Mouse (Mus musculus) CH12.LX (cell line): ENCODE results near the gene R3hdm2. TPM values are rescaled to one million over a fixed set of nuclear protein-coding genes. Genes with fewer than 3 reads are reported as not detected.

ENCODE experiments used
- DNase-seq: peaks from one replicate; pipeline ENCODE4 v3.0.0-alpha.2; 2013; ENCODE audit errors: extremely low read depth
- H3K27ac ChIP-seq: 2 replicates; pipeline ENCODE4 v1.5.1; 2012; ENCODE audit warnings: low read depth, mild to moderate bottlenecking, control low read depth, moderate library complexity; ENCODE audit not compliant: insufficient read depth
- H3K27me3 ChIP-seq: replicated peaks from 2 replicates; pipeline ENCODE3; 2012; ENCODE audit warnings: inconsistent platforms
- H3K36me3 ChIP-seq, 2 experiments: replicated peaks in 1 of 2; 2 replicates each; pipeline versions ENCODE3 to v1.6.1; 2012; ENCODE audit warnings: inconsistent platforms in 1 of 2, low read length in 1 of 2, mild to moderate bottlenecking in 1 of 2, mixed read lengths in 1 of 2, moderate library complexity in 1 of 2; ENCODE audit not compliant: control insufficient read depth in 1 of 2, insufficient read depth in 1 of 2
- H3K4me1 ChIP-seq, 2 experiments: 2 replicates each; pipeline ENCODE4 v1.6.1; 2012; ENCODE audit warnings: inconsistent platforms in 1 of 2, moderate library complexity in 1 of 2; ENCODE audit not compliant: insufficient read depth in 2 of 2, control insufficient read depth in 1 of 2
- H3K4me2 ChIP-seq: 2 replicates; pipeline ENCODE4 v1.6.1; 2012; ENCODE audit warnings: low read depth, mild to moderate bottlenecking, control low read depth; ENCODE audit not compliant: poor library complexity, insufficient read depth, severe bottlenecking
- H3K4me3 ChIP-seq, 3 experiments: fragments of 150-350 bp in 1 of 3; sonication (generic) in 1 of 3; replicated peaks in 1 of 3; 2 replicates each; pipeline versions ENCODE3 to v1.5.1; 2011 to 2012; ENCODE audit warnings: low read depth in 2 of 3, low read length in 2 of 3, mild to moderate bottlenecking in 2 of 3, moderate library complexity in 2 of 3, control low read depth in 1 of 3, improper control_type of control experiment in 1 of 3, inconsistent platforms in 1 of 3, mixed read lengths in 1 of 3; ENCODE audit not compliant: poor library complexity in 1 of 3
- H3K79me2 ChIP-seq: replicated peaks from 2 replicates; pipeline ENCODE4 v1.6.1; 2012; ENCODE audit warnings: mild to moderate bottlenecking, moderate library complexity; ENCODE audit not compliant: control insufficient read depth, poor library complexity, insufficient read depth, severe bottlenecking; ENCODE audit errors: extremely low read depth
- H3K9ac ChIP-seq: 2 replicates; pipeline ENCODE4 v1.6.1; 2012; ENCODE audit warnings: low read depth, mild to moderate bottlenecking, control low read depth, moderate library complexity; ENCODE audit not compliant: insufficient read depth
- H3K9me3 ChIP-seq: replicated peaks from 2 replicates; pipeline ENCODE3; 2012; ENCODE audit warnings: low read length, inconsistent platforms, mixed read lengths
- CTCF ChIP-seq, 2 experiments: IDR thresholded peaks in 1 of 2; conservative IDR thresholded peaks in 1 of 2; 2 replicates each; pipeline ENCODE4 v1.5.1; 2011 to 2012; ENCODE audit warnings: low read depth in 2 of 2, low read length in 2 of 2, improper control_type of control experiment in 1 of 2, inconsistent platforms in 1 of 2, mild to moderate bottlenecking in 1 of 2, moderate library complexity in 1 of 2
- E2F4 ChIP-seq: IDR thresholded peaks from 2 replicates; pipeline ENCODE4 v1.6.1; 2011; ENCODE audit warnings: low read depth, low read length, improper control_type of control experiment; ENCODE audit not compliant: insufficient replicate concordance
- EP300 ChIP-seq: IDR thresholded peaks from 2 replicates; pipeline ENCODE4 v1.6.1; 2011; ENCODE audit warnings: low read length, improper control_type of control experiment
- ETS1 ChIP-seq: conservative IDR thresholded peaks from 2 replicates; pipeline ENCODE4 v1.6.1; 2012; ENCODE audit warnings: low read depth, mild to moderate bottlenecking, inconsistent platforms, low read length, improper control_type of control experiment, moderate library complexity
- GABPA ChIP-seq: IDR thresholded peaks from 2 replicates; pipeline ENCODE4 v1.6.1; 2012; ENCODE audit warnings: low read depth, low read length, improper control_type of control experiment, inconsistent platforms; ENCODE audit not compliant: insufficient replicate concordance
- HCFC1 ChIP-seq: IDR thresholded peaks from 2 replicates; pipeline ENCODE4 v1.6.1; 2012; ENCODE audit warnings: low read depth, mild to moderate bottlenecking, inconsistent platforms, low read length, improper control_type of control experiment
- JUN ChIP-seq: IDR thresholded peaks from 2 replicates; pipeline ENCODE4 v1.6.1; 2011; ENCODE audit warnings: low read depth, mild to moderate bottlenecking, low read length, improper control_type of control experiment, moderate library complexity; ENCODE audit not compliant: insufficient read depth
- JUND ChIP-seq: conservative IDR thresholded peaks from 2 replicates; pipeline ENCODE4 v1.6.1; 2011; ENCODE audit warnings: low read depth, low read length, improper control_type of control experiment
- KAT2A ChIP-seq: IDR thresholded peaks from 2 replicates; pipeline ENCODE4 v1.6.1; 2012; ENCODE audit warnings: low read length, improper control_type of control experiment, inconsistent platforms; ENCODE audit not compliant: insufficient replicate concordance
- MAFK ChIP-seq: IDR thresholded peaks from 2 replicates; pipeline ENCODE4 v1.6.1; 2011; ENCODE audit warnings: low read length, improper control_type of control experiment; ENCODE audit not compliant: insufficient replicate concordance
- MAZ ChIP-seq: IDR thresholded peaks from 2 replicates; pipeline ENCODE4 v1.6.1; 2012; ENCODE audit warnings: low read depth, mild to moderate bottlenecking, inconsistent platforms, low read length, improper control_type of control experiment, moderate library complexity
- MXI1 ChIP-seq: IDR thresholded peaks from 2 replicates; pipeline ENCODE4 v1.6.1; 2011; ENCODE audit warnings: mild to moderate bottlenecking, low read depth, low read length, improper control_type of control experiment
- MYC ChIP-seq: IDR thresholded peaks from 2 replicates; pipeline ENCODE4 v1.6.1; 2011; ENCODE audit warnings: low read depth, mild to moderate bottlenecking, improper control_type of control experiment, low read length
- NELFE ChIP-seq: IDR thresholded peaks from 2 replicates; pipeline ENCODE4 v1.6.1; 2011; ENCODE audit warnings: low read depth, low read length, improper control_type of control experiment
- PAX5 ChIP-seq: IDR thresholded peaks from 2 replicates; pipeline ENCODE4 v1.6.1; 2012; ENCODE audit warnings: low read length, inconsistent platforms, mixed read lengths
- RCOR1 ChIP-seq: conservative IDR thresholded peaks from 2 replicates; pipeline ENCODE4 v1.6.1; 2012; ENCODE audit warnings: low read depth, mild to moderate bottlenecking, inconsistent platforms, low read length, improper control_type of control experiment
- SIN3A ChIP-seq: IDR thresholded peaks from 2 replicates; pipeline ENCODE4 v1.6.1; 2012; ENCODE audit warnings: low read length, improper control_type of control experiment, inconsistent platforms
- TCF12 ChIP-seq: IDR thresholded peaks from 2 replicates; pipeline ENCODE4 v1.6.1; 2014; ENCODE audit warnings: low read depth, mild to moderate bottlenecking, inconsistent platforms, low read length, improper control_type of control experiment
- UBTF ChIP-seq: IDR thresholded peaks from 2 replicates; pipeline ENCODE4 v1.6.1; 2012; ENCODE audit warnings: low read depth, mild to moderate bottlenecking, inconsistent platforms, low read length, improper control_type of control experiment, moderate library complexity
- dilution Hi-C: fragments of 300-500 bp; cut with MboI; formaldehyde crosslinking; loops from 2 replicates; pipeline ENCODE4 v1.14.3; 2020; ENCODE audit warnings: low sequenced_read_pairs; ENCODE audit not compliant: extremely low pct_unique_long_range_greater_than_20kb, extremely low pct_ligation_motif_present
- in situ Hi-C: fragments of 300-500 bp; cut with MboI; formaldehyde crosslinking; loops from 3 replicates; pipeline ENCODE4 v1.14.3; 2019; ENCODE audit warnings: low sequenced_read_pairs, low pct_ligation_motif_present, low pct_unique_long_range_greater_than_20kb, mixed read lengths
- polyA plus RNA-seq: library from polyadenylated mRNA; unstranded; fragments of >175 nt; gene quantifications from 2 replicates; pipeline ENCODE4 v1.2.1, GENCODE M21; 2012; ENCODE audit warnings: low read depth; ENCODE audit not compliant: insufficient read length
- total RNA-seq, 2 experiments: library from RNA; depleted of rRNA; stranded (reverse); fragments of 300-350 nt in 1 of 2; fragments of >200 nt in 1 of 2; gene quantifications; 2 replicates each; pipeline ENCODE4 v1.2.3; 2012 to 2014

Gene R3hdm2
- total and polyA plus RNA-seq, 3 experiments = 7.0 to 23.6 (median 8.7) TPM

GRCm38 (mm10) chr10:127542720-127543119 is 162.6 kb downstream of the R3hdm2 start:
- H3K27me3 ChIP-seq = no peaks in the 10 kb centered on the region

GRCm38 (mm10) chr10:127543916-127544315 is 163.8 kb downstream of the R3hdm2 start:
- H3K36me3 ChIP-seq = peaks cover 75 to 86% of the 10 kb centered on the region in 2 experiments
- no peaks in the 10 kb centered on the region for H3K79me2 ChIP-seq
- dilution Hi-C loops (no loop called here), in situ Hi-C loops (loop anchor here (5.0 kb wide), 1 partner anchor 37 kb away; no protein-coding TSS in a partner anchor)
- H3K27me3 ChIP-seq = no peaks in the 10 kb centered on the region
- no peaks in the 10 kb centered on the region for H3K9me3 ChIP-seq
- H3K4me3 ChIP-seq = no peak overlapping the region
- H3K4me1 ChIP-seq = no peaks in the 10 kb centered on the region
- TF ChIP-seq TCF12 (no peak), JUND (no peak), EP300 (no peak), MAZ (no peak), JUN (no peak)
- no peak for DNase-seq
- no peak overlapping the region for H3K9ac ChIP-seq
- H3K27ac ChIP-seq = no peak overlapping the region
- H3K4me2 ChIP-seq = no peak overlapping the region

More at GRCm38 (mm10) chr10:127542720-127543119, 162.6 kb downstream of the R3hdm2 start:
- in situ Hi-C loops = loop anchor here (5.0 kb wide), 1 partner anchor 35 kb away; no protein-coding TSS in a partner anchor
- H3K9ac ChIP-seq = no peak overlapping the region
- H3K4me3 ChIP-seq = no peak overlapping the region
- H3K9me3 ChIP-seq = no peaks in the 10 kb centered on the region
- no peak for DNase-seq
- no peak for TF ChIP-seq CTCF (conservative IDR thresholded peaks at IDR 0.05 in 1 of 2, IDR thresholded peaks at IDR 0.05 in 1 of 2; ENCODE audit: low read depth in 2 of 2, low read length in 2 of 2)
- TF ChIP-seq MXI1 = no peak
- no peak for TF ChIP-seq TCF12
- TF ChIP-seq MYC = no peak
- no peak for TF ChIP-seq ETS1
- TF ChIP-seq RCOR1 = no peak
- no peak for TF ChIP-seq GABPA
- TF ChIP-seq E2F4 = no peak
- peaks cover 1% of the 10 kb centered on the region in 2 experiments; a peak in 2 of 4 replicates for H3K4me1 ChIP-seq
- H3K4me2 ChIP-seq = no peak overlapping the region
- H3K36me3 ChIP-seq = peaks cover 70 to 77% of the 10 kb centered on the region in 2 experiments
- H3K79me2 ChIP-seq = no peaks in the 10 kb centered on the region
- no peak overlapping the region for H3K27ac ChIP-seq
- dilution Hi-C loops = no loop called here

- H3K79me2 ChIP-seq = no peaks in the 10 kb centered on the region
- H3K27ac ChIP-seq = no peak overlapping the region
- no peaks in the 10 kb centered on the region for H3K9me3 ChIP-seq
- TF ChIP-seq PAX5 (no peak), KAT2A (no peak), MAZ (no peak), NELFE (no peak), UBTF (no peak), HCFC1 (no peak), SIN3A (no peak), JUND (no peak), MAFK (no peak), TCF12 (no peak), E2F4 (no peak)
- TF ChIP-seq, all 38 proteins: peak for 0
- Histone ChIP-seq H3K4me1 (no peaks in the 10 kb centered on the region), H3K9ac (no peak overlapping the region), H3K4me3 (no peak overlapping the region), H3K27me3 (no peaks in the 10 kb centered on the region), H3K36me3 (peaks cover 76 to 87% of the 10 kb centered on the region in 2 experiments), H3K4me2 (no peak overlapping the region)
- in situ Hi-C loops = loop anchor here (5.0 kb wide), 1 partner anchor 37 kb away; no protein-coding TSS in a partner anchor
- dilution Hi-C loops = no loop called here
- no peak for DNase-seq
These were observed 164.2 kb downstream of the R3hdm2 start for GRCm38 (mm10) chr10:127544375-127544774.
